Mouse (Mus musculus): ENCODE data around the gene Creb1.

- no peak for TF ChIP-seq GATA1 (IDR thresholded peaks at IDR 0.05; ENCODE audit: borderline replicate concordance, low read length)
- TF ChIP-seq FLI1 (IDR thresholded peaks at IDR 0.05; ENCODE audit: low read length) = no peak
These were observed 76.7 kb downstream of the Creb1 start for GRCm38 (mm10) chr1:64609145-64609544.
